Mouse (Mus musculus) kidney, embryonic 15.5 days (tissue): Measurements from ENCODE around the gene Lhx6. TPM values are rescaled to one million over a fixed set of nuclear protein-coding genes. Genes with fewer than 3 reads are reported as not detected.
"Not testable (repeated sequence)": the region's sequence is repeated elsewhere in the genome, so short reads cannot be mapped to it uniquely, and the experiment has no call there.

Experiments used
- ATAC-seq: fragments of 200-750 bp; cut with Nextera tagmentation; replicated peaks from 2 replicates; pipeline ENCODE4 v1.8.0; 2017; ENCODE audit warnings: moderate TSS enrichment; ENCODE audit not compliant: low FRiP score
- H3K27ac ChIP-seq: fragments of 300-500 bp; sonication (generic); 2 replicates; pipeline ENCODE4 v1.5.1; 2015; ENCODE audit warnings: mild to moderate bottlenecking, inconsistent platforms
- H3K27me3 ChIP-seq: fragments of 300-500 bp; sonication (generic); 2 replicates; pipeline ENCODE4 v1.6.1; 2015; ENCODE audit warnings: inconsistent platforms
- H3K36me3 ChIP-seq: fragments of 300-500 bp; sonication (generic); 2 replicates; pipeline ENCODE4 v1.6.1; 2015; ENCODE audit warnings: inconsistent platforms
- H3K4me1 ChIP-seq: fragments of 300-500 bp; sonication (generic); 2 replicates; pipeline ENCODE4 v1.6.1; 2015; ENCODE audit warnings: inconsistent platforms
- H3K4me2 ChIP-seq: fragments of 300-500 bp; sonication (generic); 2 replicates; pipeline ENCODE4 v1.6.1; 2015; ENCODE audit warnings: moderate library complexity, mild to moderate bottlenecking, inconsistent platforms
- H3K4me3 ChIP-seq: fragments of 300-500 bp; sonication (generic); replicated peaks from 2 replicates; pipeline ENCODE4 v1.5.1; 2015; ENCODE audit warnings: mild to moderate bottlenecking, inconsistent platforms
- H3K9ac ChIP-seq: fragments of 300-500 bp; sonication (generic); 2 replicates; pipeline ENCODE4 v1.6.1; 2015; ENCODE audit warnings: mild to moderate bottlenecking, inconsistent platforms
- H3K9me3 ChIP-seq: fragments of 300-500 bp; sonication (generic); replicated peaks from 2 replicates; pipeline ENCODE4 v1.6.1; 2016; ENCODE audit warnings: inconsistent platforms
- WGBS: fragments of 180-500 bp; shearing (Covaris S2); methylation state at CpG from one replicate; pipeline ENCODE4 v1.1.7; 2015; ENCODE audit warnings: mixed read lengths; 5-methylcytosine and 5-hydroxymethylcytosine counted together
- polyA plus RNA-seq: library from polyadenylated mRNA; unstranded; fragments of >200 nt; fragmentation: Nextera tagmentation; extraction: Ambion mirVana; gene quantifications from 2 replicates; pipeline ENCODE4 v1.2.1, GENCODE M21; 2015

The Lhx6 gene
- polyA plus RNA-seq, result 2.4 and 2.6 TPM in 2 replicates

- WGBS, result 1% methylated on average over 53 of the region's 58 CpGs
- H3K27ac ChIP-seq, result no peak within 1 kb of the TSS
- H3K9me3 ChIP-seq, result no peaks in the 10 kb centered on the region
- peaks cover 98% of the 10 kb centered on the region for H3K27me3 ChIP-seq
- ATAC-seq, result peak; percentile 45
- H3K4me2 ChIP-seq, result peak within 1 kb of the TSS; percentile 90
- H3K4me1 ChIP-seq, result peaks cover 45% of the 10 kb centered on the region
- H3K36me3 ChIP-seq, result no peaks in the 10 kb centered on the region
- peak within 1 kb of the TSS; percentile 50 for H3K9ac ChIP-seq
- peak within 1 kb of the TSS; percentile 53 for H3K4me3 ChIP-seq
Observed at GRCm38 (mm10) chr2:36104956-36105741, at the start of gene Lhx6. Gene Lhx6, minus strand, starts transcription at chr2:36105408.

GRCm38 (mm10) chr2:36152401-36152800 is 47.2 kb upstream of the Lhx6 start:
- not testable (repeated sequence) for H3K4me1 ChIP-seq, H3K4me2 ChIP-seq, H3K9me3 ChIP-seq, H3K9ac ChIP-seq, H3K27ac ChIP-seq, ATAC-seq, H3K27me3 ChIP-seq, H3K4me3 ChIP-seq
- 95% methylated on average over 4 of the region's 4 CpGs for WGBS
- H3K36me3 ChIP-seq, result peaks cover 32% of the 10 kb centered on the region

DNA sequence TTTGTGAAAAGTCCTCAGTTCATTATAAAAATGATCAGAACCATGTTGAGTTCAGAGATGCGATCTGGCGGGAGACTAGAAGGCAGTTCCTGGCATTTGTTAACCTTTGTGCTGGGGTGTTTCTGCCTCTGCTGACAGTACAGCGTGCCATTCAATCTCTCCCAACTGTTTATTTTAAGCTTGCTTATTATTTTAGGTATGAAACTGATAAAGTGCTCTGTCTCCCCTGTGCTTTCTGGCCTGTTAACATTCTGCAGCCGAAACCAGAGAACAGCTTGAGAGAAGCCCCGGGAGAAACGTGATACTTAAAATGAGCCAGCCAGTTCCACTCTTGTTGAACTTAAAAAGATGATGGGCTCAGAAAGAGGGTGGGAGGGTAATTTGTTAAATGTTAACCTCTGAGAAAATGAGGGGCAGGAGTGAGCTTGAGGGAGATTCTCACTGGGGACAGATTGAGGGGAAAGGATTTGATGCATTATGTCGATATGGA is 43.7 kb upstream of the Lhx6 start:
- Histone ChIP-seq H3K9ac (no peak overlapping the region), H3K9me3 (no peaks in the 10 kb centered on the region), H3K36me3 (peaks cover 18% of the 10 kb centered on the region), H3K4me1 (0 out of 2 replicates have a peak, but pooled peaks cover 5% of the 10 kb centered on the region), H3K4me2 (no peak overlapping the region), H3K4me3 (no peak overlapping the region), H3K27ac (no peak overlapping the region), H3K27me3 (no peaks in the 10 kb centered on the region)
- no peak for ATAC-seq
- WGBS, result 44% methylated on average over 7 of the region's 7 CpGs

- H3K9ac ChIP-seq, result no peak overlapping the region
- peaks cover 16% of the 10 kb centered on the region for H3K4me1 ChIP-seq
- no peak overlapping the region for H3K4me3 ChIP-seq
- no peaks in the 10 kb centered on the region for H3K27me3 ChIP-seq
- H3K9me3 ChIP-seq, result no peaks in the 10 kb centered on the region
- 40% methylated on average over 2 of the region's 2 CpGs for WGBS
- H3K36me3 ChIP-seq, result peaks cover 24% of the 10 kb centered on the region
- peak overlapping the region; percentile 38; the same call in 1 of the 2 replicates for H3K27ac ChIP-seq
- H3K4me2 ChIP-seq, result no peak overlapping the region
- no peak for ATAC-seq
Observed at GRCm38 (mm10) chr2:36139096-36139495, 33.9 kb upstream of the Lhx6 start.

DNA sequence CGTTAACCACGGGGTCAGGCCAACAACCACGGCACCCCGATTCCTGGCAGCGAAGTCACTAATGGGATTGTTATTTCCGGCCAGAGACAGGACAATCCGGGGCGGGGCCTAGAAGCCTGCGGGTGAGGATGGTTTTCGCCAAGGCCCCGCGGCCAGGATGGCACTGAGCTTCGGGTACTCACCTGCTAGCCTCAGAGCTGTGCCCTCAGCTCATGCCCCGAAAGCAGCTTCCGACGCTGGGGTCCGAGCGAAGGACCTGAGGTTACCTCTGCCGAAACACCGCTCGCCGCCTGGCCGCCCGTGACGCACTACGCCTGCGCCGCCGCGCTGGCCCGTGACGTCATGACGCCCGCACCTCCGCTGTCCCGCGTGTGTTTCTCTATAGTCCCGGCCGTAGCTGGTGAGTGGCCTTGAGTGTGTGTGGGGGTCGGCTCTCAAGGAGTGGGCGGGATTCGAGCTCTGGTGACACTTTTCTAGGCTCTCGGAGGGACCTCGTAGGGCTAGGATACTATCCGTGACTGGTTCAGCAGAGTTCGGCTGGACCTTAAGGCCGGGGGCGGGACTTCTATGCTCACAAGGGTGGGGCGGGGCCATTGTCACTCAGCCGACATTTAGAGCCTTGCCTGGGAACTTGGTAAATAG is 31.2 kb upstream of the Lhx6 start, which contains the start of the genes Mrrf and Rbm18:
Gene Mrrf, plus strand, starts transcription at position 90 of the 642 bp plus-strand sequence.
Gene Rbm18, minus strand, starts transcription at position 474 of the 642 bp plus-strand sequence.
- peak within 1 kb of the TSS; percentile 93 for H3K27ac ChIP-seq
- WGBS, result under 1% methylated on average over 50 of the region's 50 CpGs
- H3K9me3 ChIP-seq, result no peaks in the 10 kb centered on the region

DNA sequence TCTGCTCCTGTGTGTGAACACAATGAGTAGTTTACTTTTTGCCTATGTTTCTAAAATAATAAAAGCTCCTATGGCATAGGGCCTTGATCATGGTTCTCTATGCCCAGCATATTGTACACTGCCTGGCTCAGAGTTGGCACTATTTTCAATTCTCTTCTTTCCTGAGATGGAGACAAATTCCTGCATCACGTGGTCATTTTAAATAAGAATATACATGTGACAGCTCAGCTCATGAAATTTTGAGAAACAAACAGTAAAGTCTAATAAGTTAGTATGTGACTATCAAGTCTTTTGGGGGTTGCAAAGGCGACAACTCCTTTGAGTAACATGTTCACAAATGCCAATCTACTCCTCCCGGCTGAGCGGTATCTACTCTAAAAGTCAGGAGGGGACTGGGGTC is 30.7 kb upstream of the Lhx6 start:
- H3K9ac ChIP-seq, result peak overlapping the region; percentile 64
- WGBS, result 2% methylated on average over 4 of the region's 4 CpGs
- ATAC-seq, result no peak

More for the DNA sequence above, 31.2 kb upstream of the Lhx6 start, which contains the start of the genes Mrrf and Rbm18:
- no peaks in the 10 kb centered on the region for H3K27me3 ChIP-seq
- peak within 1 kb of the TSS; percentile 64 for H3K9ac ChIP-seq
- H3K4me1 ChIP-seq, result peaks cover 16% of the 10 kb centered on the region
- H3K4me2 ChIP-seq, result peak within 1 kb of the TSS; percentile 70
- ATAC-seq, result peak; percentile 98
- H3K4me3 ChIP-seq, result peak within 1 kb of the TSS; percentile 84
- H3K36me3 ChIP-seq, result peaks cover 29% of the 10 kb centered on the region

DNA sequence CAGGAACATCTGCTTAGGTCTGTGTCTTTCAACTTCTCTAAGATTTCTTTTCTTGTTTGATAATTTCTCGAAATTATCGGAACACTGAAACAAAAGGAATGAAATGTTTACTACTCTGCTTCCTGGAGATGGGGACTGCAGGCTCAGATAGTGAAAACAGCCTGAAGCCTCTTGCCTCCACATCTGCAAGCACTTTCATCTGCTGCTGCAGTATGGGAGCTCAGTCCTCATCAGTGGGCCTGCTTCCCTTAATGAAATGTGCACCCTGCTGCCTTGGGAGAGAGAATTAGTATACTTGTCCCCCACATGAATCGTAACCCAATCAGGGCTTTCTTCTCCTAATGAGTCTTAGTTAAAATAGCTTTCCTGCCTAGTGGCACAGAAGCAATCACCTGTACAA is 23.8 kb upstream of the Lhx6 start:
- Histone ChIP-seq H3K4me2 (no peak overlapping the region), H3K27ac (no peak overlapping the region), H3K9ac (no peak overlapping the region), H3K9me3 (no peaks in the 10 kb centered on the region), H3K27me3 (no peaks in the 10 kb centered on the region), H3K36me3 (peaks cover 88% of the 10 kb centered on the region), H3K4me1 (no peaks in the 10 kb centered on the region), H3K4me3 (no peak overlapping the region)
- whole genome bisulfite sequencing, result 89% methylated on average over 3 of the region's 3 CpGs
- no peak for ATAC-seq

More for the DNA sequence above, 30.7 kb upstream of the Lhx6 start:
- H3K9me3 ChIP-seq, result no peaks in the 10 kb centered on the region
- H3K27ac ChIP-seq, result peak overlapping the region; percentile 93
- peak overlapping the region; percentile 84 for H3K4me3 ChIP-seq
- no peaks in the 10 kb centered on the region for H3K27me3 ChIP-seq
- peaks cover 34% of the 10 kb centered on the region for H3K36me3 ChIP-seq
- H3K4me2 ChIP-seq, result peak overlapping the region; percentile 70
- peaks cover 16% of the 10 kb centered on the region for H3K4me1 ChIP-seq

- Histone ChIP-seq H3K36me3 (peaks cover 88% of the 10 kb centered on the region), H3K9me3 (no peaks in the 10 kb centered on the region), H3K9ac (no peak overlapping the region), H3K4me2 (no peak overlapping the region), H3K27me3 (no peaks in the 10 kb centered on the region), H3K4me1 (no peaks in the 10 kb centered on the region), H3K27ac (no peak overlapping the region), H3K4me3 (no peak overlapping the region)
- WGBS, result 74% methylated on average over 4 of the region's 4 CpGs
- ATAC-seq, result no peak
Observed at GRCm38 (mm10) chr2:36127973-36128372, 22.8 kb upstream of the Lhx6 start.

DNA sequence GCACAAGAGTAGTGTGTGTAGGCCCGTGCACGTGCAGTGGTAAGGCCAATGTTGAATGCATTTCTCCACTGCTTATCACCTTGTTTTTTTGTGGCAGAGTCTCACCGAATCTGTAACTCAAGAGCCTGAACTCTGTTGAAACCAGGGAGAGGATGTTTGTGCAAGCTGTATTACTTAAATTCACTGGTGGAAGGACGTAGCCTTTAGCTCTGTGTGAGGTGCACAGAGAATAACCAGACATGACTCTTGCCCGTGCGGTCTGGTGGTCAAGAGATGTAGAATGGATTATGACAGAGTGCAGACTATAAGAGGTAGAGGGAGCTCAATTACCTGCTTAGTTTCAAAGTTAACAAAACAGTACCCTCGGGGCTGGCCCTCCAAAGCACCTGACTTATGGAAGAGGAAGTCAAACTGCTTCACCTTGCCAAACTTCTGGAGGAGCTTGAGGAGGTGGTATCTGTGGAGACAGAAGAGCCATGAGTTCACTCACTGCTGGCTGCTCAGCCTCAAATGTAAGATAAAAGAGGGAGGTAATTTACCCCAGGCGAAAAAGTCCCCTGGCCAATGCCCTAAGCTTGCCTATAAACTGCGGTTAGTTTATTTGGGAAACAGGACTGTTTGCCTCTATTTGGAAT is 21.7 kb upstream of the Lhx6 start:
- H3K27me3 ChIP-seq, result no peaks in the 10 kb centered on the region
- peaks cover 88% of the 10 kb centered on the region for H3K36me3 ChIP-seq
- no peak overlapping the region for H3K9ac ChIP-seq
- no peak overlapping the region for H3K4me2 ChIP-seq
- H3K4me3 ChIP-seq, result no peak overlapping the region
- no peak for ATAC-seq
- H3K9me3 ChIP-seq, result no peaks in the 10 kb centered on the region
- H3K4me1 ChIP-seq, result no peaks in the 10 kb centered on the region
- no peak overlapping the region for H3K27ac ChIP-seq
- 90% methylated on average over 9 of the region's 9 CpGs for WGBS

GRCm38 (mm10) chr2:36112632-36113031 is 7.4 kb upstream of the Lhx6 start:
- Histone ChIP-seq H3K4me3 (no peak overlapping the region), H3K9me3 (no peaks in the 10 kb centered on the region), H3K27me3 (peaks cover 45% of the 10 kb centered on the region), H3K27ac (no peak overlapping the region), H3K9ac (no peak overlapping the region), H3K4me2 (no peak overlapping the region), H3K4me1 (no peaks in the 10 kb centered on the region), H3K36me3 (peaks cover 21% of the 10 kb centered on the region)
- no peak for ATAC-seq
- WGBS, result 78% methylated on average over 3 of the region's 3 CpGs

DNA sequence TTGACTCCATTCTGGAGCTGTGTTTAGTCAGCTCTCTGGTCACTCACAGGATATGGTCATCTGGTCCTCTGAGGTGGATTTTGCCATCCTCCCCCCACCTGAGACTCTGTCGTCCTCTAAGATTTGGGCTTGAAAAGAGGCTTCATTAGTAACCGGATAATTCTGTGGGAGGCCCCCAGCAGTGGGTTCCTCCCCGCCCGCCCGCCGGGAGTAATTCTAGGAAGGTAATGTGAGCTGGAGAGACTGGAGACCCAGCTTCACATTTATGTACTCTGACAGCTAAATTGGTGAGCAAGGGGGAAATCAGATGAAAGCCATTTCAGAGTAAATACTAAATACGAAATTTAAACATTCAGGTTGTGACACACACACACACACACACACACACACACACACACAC is 3.4 kb upstream of the Lhx6 start:
- WGBS, result 5% methylated on average over 7 of the region's 7 CpGs
- Histone ChIP-seq H3K4me3 (no peak overlapping the region), H3K27me3 (peaks cover 85% of the 10 kb centered on the region), H3K27ac (no peak overlapping the region), H3K36me3 (no peaks in the 10 kb centered on the region), H3K4me2 (no peak overlapping the region), H3K4me1 (peaks cover 21% of the 10 kb centered on the region), H3K9ac (no peak overlapping the region), H3K9me3 (no peaks in the 10 kb centered on the region)
- no peak for ATAC-seq
